Mouse (Mus musculus): ENCODE data around the gene Wdr47. TPM values are rescaled to one million over a fixed set of nuclear protein-coding genes. Genes with fewer than 3 reads are reported as not detected.
"Not testable (repeated sequence)": the region's sequence is repeated elsewhere in the genome, so short reads cannot be mapped to it uniquely, and the experiment has no call there.

Wdr47 gene
- polyA plus RNA-seq (2016; fragmentation: Nextera tagmentation; extraction: Ambion mirVana) = 6.1 and 7.3 TPM in 2 replicates

DNA sequence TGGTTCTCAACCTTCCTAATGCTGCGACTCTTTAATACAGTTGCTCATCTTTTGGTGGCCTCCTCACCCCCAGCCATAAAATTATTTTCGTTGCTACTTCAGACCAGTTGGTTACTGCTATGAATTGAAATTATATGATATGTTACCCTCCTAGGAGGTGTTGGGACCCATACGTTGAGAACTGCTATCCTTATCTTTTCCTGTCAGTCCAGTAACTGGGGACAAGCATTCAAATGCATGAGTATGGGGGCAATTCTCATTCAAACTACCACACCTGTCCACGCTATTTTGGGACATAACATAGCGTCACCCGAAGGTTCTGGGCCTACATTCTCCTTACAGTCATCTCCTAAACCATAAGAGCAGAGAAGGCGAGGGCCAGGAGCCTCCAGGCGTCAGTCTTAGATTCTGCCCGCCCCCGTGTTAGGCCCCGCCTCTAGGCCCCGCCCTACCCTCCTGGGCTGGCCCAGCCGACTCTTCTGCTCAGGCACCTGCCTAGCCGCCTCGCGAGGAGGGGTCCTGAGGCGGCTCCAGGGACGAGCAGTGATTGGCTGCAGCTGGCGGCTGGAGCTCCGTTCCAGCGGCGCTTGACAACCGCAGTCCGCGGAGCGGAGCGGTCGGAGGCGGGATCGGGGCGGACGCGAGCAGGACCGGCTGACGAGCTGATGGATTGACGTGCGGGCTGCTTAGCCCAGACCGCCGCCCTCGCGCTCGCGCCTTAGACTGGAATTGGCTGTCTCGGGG is at the start of gene Wdr47:
Gene Wdr47, plus strand, starts transcription at position 494 of the 744 bp plus-strand sequence.
- peaks cover 18% of the 10 kb centered on the region for H3K4me1 ChIP-seq
- no peaks in the 10 kb centered on the region for H3K36me3 ChIP-seq
- H3K27me3 ChIP-seq (ENCODE audit: low read depth, poor library complexity, severe bottlenecking) = no peaks in the 10 kb centered on the region
- H3K9me3 ChIP-seq (replicated peaks) = no peaks in the 10 kb centered on the region
- 5% methylated on average over 44 of the region's 44 CpGs for WGBS
- peak within 1 kb of the TSS; percentile 87 for H3K4me3 ChIP-seq
- peak within 1 kb of the TSS; percentile 73; the same call in 1 of the 2 replicates for H3K27ac ChIP-seq
- peak; percentile 97 for DNase-seq (ENCODE audit: low spot score)

DNA sequence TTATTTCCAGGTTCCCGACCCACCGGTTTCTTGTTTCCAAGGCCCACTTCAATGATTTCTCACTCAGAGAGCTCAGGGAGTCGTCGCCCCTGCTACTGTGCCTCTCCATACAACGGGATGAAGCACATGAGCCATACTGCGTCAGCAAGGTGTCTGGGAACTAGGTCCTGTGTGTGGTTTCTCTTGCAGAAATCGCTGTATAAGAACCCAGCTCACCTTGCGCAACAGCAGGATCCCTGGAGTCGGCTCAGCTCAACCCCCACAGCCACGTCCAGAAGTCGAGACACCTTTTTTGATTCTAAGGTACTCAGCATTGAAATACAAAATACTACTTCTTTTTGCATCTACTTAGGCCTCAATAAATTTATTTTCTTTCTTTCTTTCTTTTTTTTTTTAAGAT is 48.8 kb upstream of the Wdr47 start:
- Histone ChIP-seq H3K4me3 (no peak overlapping the region), H3K27me3 (ENCODE audit: low read depth, poor library complexity, severe bottlenecking) (peaks cover 14% of the 10 kb centered on the region; the same call in 1 of the 2 replicates), H3K27ac (no peak overlapping the region), H3K36me3 (no peaks in the 10 kb centered on the region), H3K4me1 (0 out of 2 replicates have a peak, but pooled peaks cover 4% of the 10 kb centered on the region), H3K9me3 (replicated peaks) (no peaks in the 10 kb centered on the region)
- 86% methylated on average over 11 of the region's 11 CpGs for WGBS
- no peak for DNase-seq (ENCODE audit: low spot score)

DNA sequence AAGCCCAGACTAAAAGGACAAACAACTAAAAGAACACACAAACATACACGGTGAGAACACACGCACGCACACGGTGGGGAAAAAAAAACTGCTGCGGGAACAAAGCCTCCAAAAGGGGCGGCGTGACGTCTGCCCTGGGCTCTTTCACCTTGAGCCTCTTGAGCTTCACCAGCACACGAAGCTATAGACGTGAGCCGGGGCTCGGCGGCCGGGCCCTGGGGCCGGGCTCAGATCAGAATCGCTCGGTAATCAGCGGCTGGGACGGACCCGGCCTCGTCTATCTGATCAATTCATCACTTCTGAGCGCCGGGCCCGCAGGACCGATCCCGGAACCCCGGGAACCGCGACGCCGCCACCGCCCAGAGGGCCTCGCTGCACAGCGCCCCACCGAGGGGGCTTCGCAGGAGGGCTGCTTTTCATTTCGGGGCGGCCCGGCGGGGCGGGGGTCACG is 36.9 kb upstream of the Wdr47 start:
- peaks cover 24% of the 10 kb centered on the region for H3K36me3 ChIP-seq
- peaks cover 7% of the 10 kb centered on the region; the same call in 1 of the 2 replicates for H3K4me1 ChIP-seq
- under 1% methylated on average over 42 of the region's 42 CpGs for WGBS
- no peaks in the 10 kb centered on the region for H3K9me3 ChIP-seq (replicated peaks)
- peak overlapping the region; percentile 97 for H3K27ac ChIP-seq
- no peak for DNase-seq (ENCODE audit: low spot score)
- peak overlapping the region; percentile 91 for H3K4me3 ChIP-seq
- H3K27me3 ChIP-seq (ENCODE audit: low read depth, poor library complexity, severe bottlenecking) = no peaks in the 10 kb centered on the region

DNA sequence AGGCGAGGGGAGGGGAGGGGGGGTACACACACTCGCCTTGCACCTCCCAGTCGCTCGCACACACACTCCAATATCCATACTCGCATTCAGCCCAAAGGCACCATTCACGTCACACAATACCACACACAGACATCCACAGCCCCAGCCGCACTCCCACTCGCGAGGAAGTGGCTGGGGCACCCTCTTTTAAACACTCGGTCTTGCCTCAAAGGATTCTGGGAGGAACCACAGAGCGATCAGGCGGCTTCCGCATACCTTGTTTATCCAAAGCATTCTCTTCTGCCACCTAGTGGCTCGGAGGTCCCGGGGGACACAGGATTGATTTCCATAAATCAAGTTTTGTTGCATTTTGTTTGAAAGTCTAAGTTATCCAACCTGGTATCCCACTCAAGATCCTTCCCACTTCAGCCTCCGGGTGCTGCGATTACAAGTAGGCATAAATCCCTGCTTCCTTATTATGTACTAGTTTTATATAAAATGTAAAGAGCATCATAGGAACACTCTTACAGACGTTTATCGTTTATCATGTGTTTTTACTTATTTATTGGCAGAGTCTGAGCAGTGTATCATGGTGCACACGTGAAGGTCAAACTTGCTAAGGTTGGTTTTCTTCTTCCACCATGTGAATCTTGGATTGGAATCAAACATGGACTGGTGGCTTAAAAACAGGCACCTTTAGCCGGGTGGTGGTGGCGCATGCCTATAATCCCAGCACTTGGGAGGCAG is 36.3 kb upstream of the Wdr47 start:
- Histone ChIP-seq H3K27ac (peak overlapping the region; percentile 97), H3K4me1 (peaks cover 7% of the 10 kb centered on the region; the same call in 1 of the 2 replicates), H3K9me3 (replicated peaks) (no peaks in the 10 kb centered on the region), H3K4me3 (peak overlapping the region; percentile 91), H3K27me3 (ENCODE audit: low read depth, poor library complexity, severe bottlenecking) (no peaks in the 10 kb centered on the region), H3K36me3 (peaks cover 30% of the 10 kb centered on the region)
- WGBS = 18% methylated on average over 22 of the region's 22 CpGs
- peak; percentile 92 for DNase-seq (ENCODE audit: low spot score)

DNA sequence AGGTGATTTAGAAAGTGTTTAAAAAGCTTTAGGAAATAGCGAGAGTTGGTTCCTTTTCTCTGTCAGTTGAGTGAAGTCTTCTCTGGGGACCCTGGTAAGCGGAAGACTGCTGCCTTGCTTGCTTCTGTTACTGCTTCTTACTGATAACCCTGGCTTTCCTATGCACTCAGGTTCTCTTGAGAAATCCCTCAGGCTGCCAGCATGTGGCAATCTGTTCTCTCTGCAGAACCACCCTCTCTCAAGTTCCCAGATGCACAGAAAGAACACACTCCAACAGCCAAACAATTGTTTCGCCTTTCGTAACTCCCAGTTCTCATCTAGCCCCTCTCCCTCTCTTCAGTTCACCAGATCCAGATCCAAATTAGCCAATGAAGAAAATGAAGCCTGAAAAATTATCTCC is 33.2 kb upstream of the Wdr47 start:
- H3K27ac ChIP-seq = no peak overlapping the region
- H3K27me3 ChIP-seq (ENCODE audit: low read depth, poor library complexity, severe bottlenecking) = no peaks in the 10 kb centered on the region
- no peaks in the 10 kb centered on the region for H3K9me3 ChIP-seq (replicated peaks)
- H3K4me1 ChIP-seq = peaks cover 25% of the 10 kb centered on the region
- no peak for DNase-seq (ENCODE audit: low spot score)
- no peak overlapping the region for H3K4me3 ChIP-seq
- peaks cover 37% of the 10 kb centered on the region for H3K36me3 ChIP-seq
- 92% methylated on average over 4 of the region's 4 CpGs for WGBS

DNA sequence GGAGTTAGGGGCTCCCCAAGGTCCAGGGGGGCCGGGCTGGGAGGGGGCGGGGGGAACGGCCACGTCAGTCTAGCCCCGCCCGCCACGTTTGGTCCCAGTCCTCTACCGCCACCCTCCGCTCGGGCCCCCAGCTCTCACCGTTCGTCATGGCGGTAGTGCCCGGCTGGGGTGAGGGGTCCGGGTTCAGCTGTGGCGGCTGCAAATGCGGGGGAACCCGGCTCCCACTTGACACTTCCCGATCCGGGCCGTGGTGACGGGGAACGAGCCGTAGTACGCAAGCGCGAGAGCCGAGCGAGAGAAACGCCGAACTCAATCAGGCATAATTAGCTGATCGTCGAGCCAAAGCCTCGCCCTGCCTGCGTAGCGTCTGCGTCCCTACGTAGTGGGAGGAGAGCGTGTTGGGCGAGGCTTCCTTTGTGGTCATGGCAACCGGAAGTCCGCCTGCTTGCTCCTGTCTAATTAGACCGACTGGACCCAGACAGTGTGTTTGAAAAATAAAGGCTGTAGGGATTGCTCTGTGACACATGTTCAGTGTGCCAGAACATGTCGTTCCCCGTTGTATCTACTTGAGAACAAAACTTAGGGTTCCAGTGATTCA is 28.8 kb upstream of the Wdr47 start, which contains the start of gene Tmem167b:
Gene Tmem167b, minus strand, starts transcription at position 334 of the 598 bp plus-strand sequence.
- peak within 1 kb of the TSS; percentile 90 for H3K4me3 ChIP-seq
- WGBS = under 1% methylated on average over 44 of the region's 45 CpGs
- H3K9me3 ChIP-seq (replicated peaks) = no peaks in the 10 kb centered on the region
- H3K36me3 ChIP-seq = peaks cover 31% of the 10 kb centered on the region
- H3K27ac ChIP-seq = peak within 1 kb of the TSS; percentile 90
- peak; percentile 96 for DNase-seq (ENCODE audit: low spot score)
- peaks cover 24% of the 10 kb centered on the region for H3K4me1 ChIP-seq
- no peaks in the 10 kb centered on the region for H3K27me3 ChIP-seq (ENCODE audit: low read depth, poor library complexity, severe bottlenecking)

DNA sequence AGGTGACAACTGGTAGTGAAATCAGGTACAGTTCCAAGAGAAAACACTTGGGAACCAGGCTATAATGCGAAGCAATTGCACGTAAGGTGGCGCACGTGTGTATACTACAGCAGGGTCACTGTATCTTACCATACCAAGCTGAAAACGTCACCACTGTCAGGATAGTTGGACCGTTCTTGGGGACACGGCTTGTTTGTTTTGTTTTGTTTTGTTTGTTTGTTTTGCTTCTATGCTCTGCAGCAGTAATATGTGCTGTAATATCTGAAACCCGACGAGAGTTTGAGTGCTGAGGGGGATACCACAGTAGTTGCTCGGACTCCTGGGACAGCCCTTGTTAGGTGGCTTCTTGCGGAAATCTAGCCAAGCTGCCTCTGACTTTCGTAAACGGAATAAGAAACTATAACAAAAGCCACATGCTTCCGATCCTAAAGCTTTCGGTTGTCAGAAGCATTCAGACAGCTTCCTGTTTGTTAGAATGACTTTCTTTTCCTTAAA is 28.3 kb upstream of the Wdr47 start:
- no peaks in the 10 kb centered on the region for H3K27me3 ChIP-seq (ENCODE audit: low read depth, poor library complexity, severe bottlenecking)
- H3K4me1 ChIP-seq = peaks cover 24% of the 10 kb centered on the region
- WGBS = 18% methylated on average over 15 of the region's 15 CpGs
- peak overlapping the region; percentile 90 for H3K4me3 ChIP-seq
- H3K27ac ChIP-seq = peak overlapping the region; percentile 90
- peak; percentile 46 for DNase-seq (ENCODE audit: low spot score)
- H3K36me3 ChIP-seq = peaks cover 26% of the 10 kb centered on the region
- no peaks in the 10 kb centered on the region for H3K9me3 ChIP-seq (replicated peaks)

DNA sequence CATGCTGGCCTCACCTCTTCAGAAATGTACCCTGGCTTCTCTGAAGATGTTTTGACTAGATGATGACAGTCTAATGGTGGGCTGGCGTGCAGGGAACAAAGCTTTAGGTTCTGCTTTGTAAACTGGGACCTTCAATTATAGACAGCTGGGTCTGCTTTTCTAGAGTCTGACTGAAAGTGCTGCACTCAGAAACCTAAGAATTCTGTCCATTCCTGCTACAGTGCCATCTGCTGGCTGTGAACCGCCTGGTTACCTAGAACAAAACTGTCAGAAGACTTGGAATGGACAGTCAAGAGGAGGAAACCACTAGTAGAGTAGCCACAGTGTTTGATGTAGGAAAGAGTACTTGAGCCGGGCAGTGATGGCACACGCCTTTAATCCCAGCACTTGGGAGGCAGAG is 27.8 kb upstream of the Wdr47 start:
- no peaks in the 10 kb centered on the region for H3K9me3 ChIP-seq (replicated peaks)
- H3K36me3 ChIP-seq = peaks cover 21% of the 10 kb centered on the region
- H3K27me3 ChIP-seq (ENCODE audit: low read depth, poor library complexity, severe bottlenecking) = no peaks in the 10 kb centered on the region
- WGBS = 12% methylated on average over 4 of the region's 4 CpGs
- H3K4me1 ChIP-seq = peaks cover 24% of the 10 kb centered on the region
- H3K27ac ChIP-seq = peak overlapping the region; percentile 90
- peak overlapping the region; percentile 90 for H3K4me3 ChIP-seq
- peak; percentile 80 for DNase-seq (ENCODE audit: low spot score)

DNA sequence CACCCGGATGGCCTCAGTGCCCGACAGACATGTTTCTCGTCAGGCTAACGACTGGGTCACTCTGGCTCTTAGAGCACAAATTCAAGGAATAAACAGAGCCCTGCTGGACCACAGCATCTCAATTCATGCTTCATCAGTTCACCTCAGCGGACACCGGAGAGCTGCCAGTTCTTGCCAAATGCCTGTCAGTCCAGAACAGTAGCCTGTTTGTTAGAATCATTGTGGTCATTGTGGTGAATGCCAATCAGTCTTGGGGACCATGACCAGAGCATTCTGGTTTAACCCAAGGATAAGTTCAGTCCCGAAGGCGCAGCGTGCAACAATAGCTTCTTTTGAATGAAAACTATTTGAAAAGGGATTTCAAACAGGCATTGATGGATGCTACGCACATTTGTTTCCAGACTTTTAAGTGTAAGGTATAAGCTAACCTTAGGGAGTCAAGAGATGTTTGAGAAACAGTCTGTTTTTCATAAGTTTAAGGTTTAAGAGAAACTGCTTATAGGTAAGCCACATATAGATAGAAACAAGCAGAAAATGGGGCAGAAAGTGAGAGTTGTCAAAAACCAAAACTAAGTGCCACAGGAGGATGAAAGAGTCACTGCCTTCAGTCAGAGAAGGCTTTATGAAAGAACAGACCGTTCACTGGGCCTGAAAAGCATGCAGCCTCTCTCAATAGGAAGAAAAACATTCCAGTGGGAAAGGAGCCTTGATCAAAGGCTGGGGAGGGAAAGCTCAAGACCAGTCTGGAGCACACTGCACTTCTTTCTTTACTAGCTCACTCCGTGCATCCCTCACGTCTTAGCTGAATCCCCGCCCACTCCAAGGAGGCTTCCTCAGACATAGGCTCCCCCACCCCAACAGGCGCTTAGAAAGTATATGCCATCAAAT is 22.8 kb upstream of the Wdr47 start:
- Histone ChIP-seq H3K4me1 (peaks cover 15% of the 10 kb centered on the region), H3K9me3 (replicated peaks) (no peaks in the 10 kb centered on the region), H3K27me3 (ENCODE audit: low read depth, poor library complexity, severe bottlenecking) (no peaks in the 10 kb centered on the region), H3K27ac (no peak overlapping the region), H3K36me3 (no peaks in the 10 kb centered on the region), H3K4me3 (no peak overlapping the region)
- WGBS = 67% methylated on average over 15 of the region's 15 CpGs
- no peak for DNase-seq (ENCODE audit: low spot score)

DNA sequence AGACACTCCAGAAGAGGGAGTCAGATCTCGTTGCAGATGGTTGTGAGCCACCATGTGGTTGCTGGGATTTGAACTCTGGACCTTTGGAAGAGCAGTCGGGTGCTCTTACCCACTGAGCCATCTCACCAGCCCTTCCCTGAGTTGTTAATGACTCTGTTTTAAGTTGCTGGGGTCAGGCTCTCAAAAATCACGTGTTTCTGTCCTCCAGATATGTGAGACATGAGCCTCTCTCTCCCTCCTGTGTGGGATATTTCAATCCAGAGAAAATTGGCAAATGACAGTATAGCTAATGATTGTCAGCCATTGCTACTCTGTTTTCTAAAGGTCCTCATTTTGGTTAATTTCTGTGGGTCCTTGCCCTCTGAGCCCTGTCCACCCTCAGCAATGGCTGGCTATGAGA is 21.4 kb upstream of the Wdr47 start:
- H3K9me3 ChIP-seq (replicated peaks); H3K36me3 ChIP-seq; DNase-seq (ENCODE audit: low spot score); H3K4me3 ChIP-seq; H3K27me3 ChIP-seq (ENCODE audit: low read depth, poor library complexity, severe bottlenecking); H3K27ac ChIP-seq: not testable (repeated sequence)
- WGBS = 60% methylated on average over 3 of the region's 3 CpGs
- H3K4me1 ChIP-seq = peaks cover 18% of the 10 kb centered on the region

DNA sequence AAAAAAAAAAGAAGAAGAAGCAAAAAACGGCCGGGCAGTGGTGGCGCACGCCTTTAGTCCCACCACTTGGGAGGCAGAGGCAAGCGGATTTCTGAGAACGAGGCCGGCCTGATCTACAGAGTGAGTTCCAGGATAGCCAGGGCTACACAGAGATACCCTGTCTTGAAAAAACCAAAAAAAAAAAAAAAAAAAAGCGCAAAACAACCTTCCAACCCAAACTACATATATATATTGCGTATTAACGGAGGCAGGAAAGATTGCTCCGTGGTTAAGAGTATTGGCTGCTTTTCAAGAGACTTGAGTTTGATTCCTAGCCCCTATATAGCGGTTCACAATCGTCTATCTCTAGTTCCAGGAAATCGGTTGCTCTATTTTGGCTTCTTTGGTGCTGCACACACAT is 20.3 kb upstream of the Wdr47 start:
- H3K4me1 ChIP-seq = peaks cover 18% of the 10 kb centered on the region
- DNase-seq (ENCODE audit: low spot score) = no peak
- no peaks in the 10 kb centered on the region for H3K36me3 ChIP-seq
- no peaks in the 10 kb centered on the region for H3K9me3 ChIP-seq (replicated peaks)
- H3K27ac ChIP-seq = no peak overlapping the region
- no peaks in the 10 kb centered on the region for H3K27me3 ChIP-seq (ENCODE audit: low read depth, poor library complexity, severe bottlenecking)
- WGBS = 90% methylated on average over 14 of the region's 14 CpGs
- peak overlapping the region; percentile 83; the same call in 1 of the 2 replicates for H3K4me3 ChIP-seq

All from limb, embryonic 10.5 days (tissue).